Mouse (Mus musculus): ENCODE results near the gene Psmd11. TPM values are rescaled to one million over a fixed set of nuclear protein-coding genes. Genes with fewer than 3 reads are reported as not detected.

Gene Psmd11
- polyA plus RNA-seq, 1 experiment from 2014 or later: 278 TPM

- no peaks in the 10 kb centered on the region for H3K9me3 ChIP-seq
- H3K4me3 ChIP-seq: peak overlapping the region; percentile 89
- H3K36me3 ChIP-seq (replicated peaks): peaks cover 11% of the 10 kb centered on the region; the same call in 1 of the 2 replicates
- H3K27me3 ChIP-seq (replicated peaks): no peaks in the 10 kb centered on the region
- H3K9ac ChIP-seq: peak overlapping the region; percentile 98
- WGBS: 6% methylated on average over 55 of the region's 55 CpGs
- H3K4me2 ChIP-seq: peak overlapping the region; percentile 85
- peak; percentile 28 for ATAC-seq (replicated peaks)
- H3K27ac ChIP-seq: peak overlapping the region; percentile 99
- peaks cover 29% of the 10 kb centered on the region for H3K4me1 ChIP-seq
Observed at GRCm38 (mm10) chr11:80477341-80478199, 49.2 kb downstream of the Psmd11 start.

- peak overlapping the region; percentile 89 for H3K4me3 ChIP-seq
- no peaks in the 10 kb centered on the region for H3K9me3 ChIP-seq
- H3K36me3 ChIP-seq (replicated peaks): peaks cover 2% of the 10 kb centered on the region; the same call in 1 of the 2 replicates
- no peaks in the 10 kb centered on the region for H3K27me3 ChIP-seq (replicated peaks)
- 22% methylated on average over 14 of the region's 14 CpGs for WGBS
- no peak for ATAC-seq (replicated peaks)
- H3K9ac ChIP-seq: peak overlapping the region; percentile 98
- peak overlapping the region; percentile 99 for H3K27ac ChIP-seq
- H3K4me2 ChIP-seq: peak overlapping the region; percentile 85
- H3K4me1 ChIP-seq: peaks cover 42% of the 10 kb centered on the region
Observed at GRCm38 (mm10) chr11:80478694-80479412, 50.4 kb downstream of the Psmd11 start.

DNA sequence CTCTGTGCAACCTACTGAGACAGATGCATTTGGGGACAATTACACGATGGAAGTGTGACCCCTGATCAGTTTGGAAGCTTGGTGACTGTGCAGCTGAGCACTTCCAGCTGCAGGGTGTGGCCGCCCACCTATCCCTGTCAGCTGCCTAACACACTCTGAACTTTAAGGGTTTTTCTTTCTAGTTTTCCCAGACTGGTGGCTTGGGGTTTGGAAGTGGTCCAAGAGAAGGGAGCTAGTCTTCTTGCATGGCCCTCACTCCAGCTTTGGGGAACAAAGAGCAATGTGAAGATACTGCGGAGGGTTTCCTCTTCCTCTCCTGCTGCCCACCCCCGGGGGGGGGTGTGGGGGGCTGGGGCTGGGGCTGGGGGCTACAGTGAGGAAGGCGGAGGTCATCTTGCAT lies 51.0 kb downstream of the Psmd11 start:
- Histone ChIP-seq H3K27me3 (replicated peaks) (no peaks in the 10 kb centered on the region), H3K36me3 (replicated peaks) (no peaks in the 10 kb centered on the region), H3K9me3 (no peaks in the 10 kb centered on the region), H3K4me3 (peak overlapping the region; percentile 89), H3K27ac (peak overlapping the region; percentile 99), H3K4me1 (peaks cover 45% of the 10 kb centered on the region), H3K9ac (peak overlapping the region; percentile 98), H3K4me2 (peak overlapping the region; percentile 85)
- 31% methylated on average over 5 of the region's 5 CpGs for WGBS
- ATAC-seq (replicated peaks): no peak

- Histone ChIP-seq H3K9ac (peak overlapping the region; percentile 98), H3K36me3 (replicated peaks) (no peaks in the 10 kb centered on the region), H3K27me3 (replicated peaks) (no peaks in the 10 kb centered on the region), H3K4me2 (peak overlapping the region; percentile 85), H3K4me3 (peak overlapping the region; percentile 89), H3K9me3 (no peaks in the 10 kb centered on the region), H3K27ac (peak overlapping the region; percentile 99), H3K4me1 (peaks cover 53% of the 10 kb centered on the region)
- WGBS: 39% methylated on average over 31 of the region's 31 CpGs
- ATAC-seq (replicated peaks): no peak
Observed at GRCm38 (mm10) chr11:80479906-80480866, 51.8 kb downstream of the Psmd11 start.

DNA sequence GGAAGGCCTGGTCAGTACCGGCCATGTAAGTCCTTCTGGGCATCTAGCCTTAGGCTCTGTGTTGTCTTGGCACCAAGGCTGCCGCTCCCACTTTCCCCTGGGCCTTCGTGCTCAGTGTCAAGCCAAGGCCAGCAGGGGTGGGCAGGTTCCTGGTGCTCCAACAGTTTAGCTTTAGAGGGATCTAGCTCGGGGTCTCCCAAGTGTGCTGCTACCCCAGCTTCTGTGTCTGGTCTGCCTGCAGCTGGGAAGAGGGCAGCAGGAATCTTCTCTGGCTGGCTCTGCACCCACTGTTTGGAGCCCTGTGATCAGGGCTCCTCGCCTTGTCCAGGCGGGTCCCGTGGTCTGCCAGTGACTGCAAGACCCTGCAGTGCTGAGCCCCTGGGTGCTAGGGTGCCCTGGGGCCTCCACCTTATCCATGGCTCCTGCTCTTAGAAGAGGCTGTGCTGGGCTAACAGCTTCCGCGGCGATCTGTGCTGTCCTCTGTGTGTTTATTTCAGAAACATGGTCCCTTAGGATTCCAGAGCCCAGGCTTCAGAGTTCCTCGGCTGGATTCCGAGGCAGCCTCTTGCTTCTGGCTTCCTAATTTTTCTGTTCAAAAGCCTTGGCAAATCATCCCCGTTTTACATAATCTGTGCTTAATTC lies 53.1 kb downstream of the Psmd11 start:
- H3K4me1 ChIP-seq: peaks cover 55% of the 10 kb centered on the region
- H3K4me2 ChIP-seq: peak overlapping the region; percentile 85
- H3K9ac ChIP-seq: peak overlapping the region; percentile 67
- no peaks in the 10 kb centered on the region for H3K27me3 ChIP-seq (replicated peaks)
- peak overlapping the region; percentile 89 for H3K4me3 ChIP-seq
- 53% methylated on average over 13 of the region's 13 CpGs for WGBS
- no peaks in the 10 kb centered on the region for H3K36me3 ChIP-seq (replicated peaks)
- no peak for ATAC-seq (replicated peaks)
- H3K9me3 ChIP-seq: no peaks in the 10 kb centered on the region
- H3K27ac ChIP-seq: peak overlapping the region; percentile 69

- no peaks in the 10 kb centered on the region for H3K9me3 ChIP-seq
- peak overlapping the region; percentile 85 for H3K4me2 ChIP-seq
- no peaks in the 10 kb centered on the region for H3K27me3 ChIP-seq (replicated peaks)
- no peak for ATAC-seq (replicated peaks)
- H3K4me3 ChIP-seq: peak overlapping the region; percentile 89
- peaks cover 55% of the 10 kb centered on the region for H3K4me1 ChIP-seq
- H3K9ac ChIP-seq: peak overlapping the region; percentile 34; the same call in 1 of the 2 replicates
- 76% methylated on average over 10 of the region's 10 CpGs for WGBS
- H3K27ac ChIP-seq: peak overlapping the region; percentile 87; the same call in 1 of the 2 replicates
- no peaks in the 10 kb centered on the region for H3K36me3 ChIP-seq (replicated peaks)
Observed at GRCm38 (mm10) chr11:80482347-80482746, 53.9 kb downstream of the Psmd11 start.

- Histone ChIP-seq H3K4me1 (peaks cover 59% of the 10 kb centered on the region), H3K4me2 (peak overlapping the region; percentile 85), H3K9me3 (no peaks in the 10 kb centered on the region), H3K9ac (peak overlapping the region; percentile 34), H3K36me3 (replicated peaks) (no peaks in the 10 kb centered on the region), H3K27me3 (replicated peaks) (no peaks in the 10 kb centered on the region), H3K4me3 (peak overlapping the region; percentile 89), H3K27ac (peak overlapping the region; percentile 87)
- ATAC-seq (replicated peaks): no peak
- WGBS: 78% methylated on average over 7 of the region's 7 CpGs
Observed at GRCm38 (mm10) chr11:80482921-80483320, 54.5 kb downstream of the Psmd11 start.

GRCm38 (mm10) chr11:80483536-80484067 lies 55.2 kb downstream of the Psmd11 start:
- ATAC-seq (replicated peaks): no peak
- H3K4me1 ChIP-seq: peaks cover 65% of the 10 kb centered on the region
- H3K27me3 ChIP-seq (replicated peaks): no peaks in the 10 kb centered on the region
- H3K4me2 ChIP-seq: peak overlapping the region; percentile 85
- peak overlapping the region; percentile 87 for H3K27ac ChIP-seq
- no peaks in the 10 kb centered on the region for H3K36me3 ChIP-seq (replicated peaks)
- peak overlapping the region; percentile 34 for H3K9ac ChIP-seq
- no peaks in the 10 kb centered on the region for H3K9me3 ChIP-seq
- peak overlapping the region; percentile 89 for H3K4me3 ChIP-seq
- WGBS: 78% methylated on average over 6 of the region's 6 CpGs

- Histone ChIP-seq H3K9me3 (no peaks in the 10 kb centered on the region), H3K4me1 (peaks cover 72% of the 10 kb centered on the region), H3K27ac (peak overlapping the region; percentile 87), H3K4me3 (peak overlapping the region; percentile 89), H3K36me3 (replicated peaks) (no peaks in the 10 kb centered on the region), H3K4me2 (peak overlapping the region; percentile 85), H3K27me3 (replicated peaks) (no peaks in the 10 kb centered on the region), H3K9ac (peak overlapping the region; percentile 34)
- ATAC-seq (replicated peaks): peak; percentile 90
- WGBS: 14% methylated on average over 12 of the region's 12 CpGs
Observed at GRCm38 (mm10) chr11:80484191-80484791, 55.9 kb downstream of the Psmd11 start.

DNA sequence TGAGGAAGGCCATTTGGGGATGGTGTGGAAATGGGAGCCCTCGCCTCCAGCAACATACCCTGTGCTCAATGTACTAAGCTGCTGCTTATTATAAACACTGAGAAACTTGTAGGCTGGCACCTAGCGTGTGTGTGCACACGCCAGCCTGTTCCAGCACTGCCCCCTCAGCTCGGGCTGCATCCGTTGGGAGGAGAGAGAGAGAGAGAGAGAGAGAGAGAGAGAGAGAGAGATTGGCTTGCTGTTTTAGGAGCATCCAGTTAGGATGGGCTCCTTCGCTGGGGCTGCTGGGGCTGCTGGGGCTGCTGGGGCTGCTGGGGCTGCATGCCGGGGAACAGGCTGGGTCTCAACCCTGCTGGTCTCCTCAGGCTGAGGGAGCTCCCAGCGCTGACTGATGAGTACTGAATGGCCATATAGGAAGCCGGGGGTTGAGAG lies 56.7 kb downstream of the Psmd11 start:
- Histone ChIP-seq H3K27me3 (replicated peaks) (no peaks in the 10 kb centered on the region), H3K9ac (0 out of 2 replicates have a peak overlapping the region, but pooled peaks have one; percentile 6), H3K9me3 (no peaks in the 10 kb centered on the region), H3K4me2 (no peak overlapping the region), H3K4me1 (peaks cover 77% of the 10 kb centered on the region), H3K36me3 (replicated peaks) (no peaks in the 10 kb centered on the region), H3K27ac (peak overlapping the region; percentile 87), H3K4me3 (no peak overlapping the region)
- no peak for ATAC-seq (replicated peaks)
- WGBS: 81% methylated on average over 9 of the region's 9 CpGs
